Mouse (Mus musculus) heart, adult 2 months (tissue): ENCODE data around the gene Maea. TPM values are rescaled to one million over a fixed set of nuclear protein-coding genes. Genes with fewer than 3 reads are reported as not detected.
"Not testable (repeated sequence)": the region's sequence is repeated elsewhere in the genome, so short reads cannot be mapped to it uniquely, and the experiment has no call there.

ENCODE experiments used
- DNase-seq, 2 experiments: peaks; one replicate each; pipeline ENCODE4 v3.0.0; 2021
- H3K27ac ChIP-seq: fragments of 200-600 bp; 2 replicates; pipeline ENCODE4 v1.8.1; 2022
- H3K27me3 ChIP-seq: fragments of 200-500 bp; 2 replicates; pipeline ENCODE4 v1.6.1; 2012; ENCODE audit warnings: mild to moderate bottlenecking, low read length, inconsistent platforms, mixed read lengths; ENCODE audit not compliant: control insufficient read depth, insufficient read depth
- H3K36me3 ChIP-seq: fragments of 200-500 bp; 2 replicates; pipeline ENCODE4 v1.6.1; 2012; ENCODE audit warnings: low read length, inconsistent platforms; ENCODE audit not compliant: control insufficient read depth, insufficient read depth
- H3K4me1 ChIP-seq: fragments of 200-500 bp; 2 replicates; pipeline ENCODE4 v1.6.1; 2011; ENCODE audit warnings: low read length; ENCODE audit not compliant: control insufficient read depth, insufficient read depth
- H3K4me3 ChIP-seq: fragments of 200-600 bp; 2 replicates; pipeline ENCODE4 v1.8.1; 2022
- H3K79me2 ChIP-seq: fragments of 200-500 bp; replicated peaks from 2 replicates; pipeline ENCODE4 v1.6.1; 2012; ENCODE audit warnings: mild to moderate bottlenecking, inconsistent platforms, low read length, moderate library complexity, mixed read lengths; ENCODE audit not compliant: control insufficient read depth, insufficient read depth
- H3K9ac ChIP-seq: fragments of 200-500 bp; 2 replicates; pipeline ENCODE4 v1.6.1; 2012; ENCODE audit warnings: low read depth, mild to moderate bottlenecking, control low read depth, inconsistent platforms, low read length, mixed read lengths
- CTCF ChIP-seq: fragments of 200-600 bp; IDR thresholded peaks from 2 replicates; pipeline ENCODE4 v1.8.1; 2022; ENCODE audit warnings: antibody characterized with exemption, mild to moderate bottlenecking, moderate library complexity
- EP300 ChIP-seq: fragments of 200-500 bp; IDR thresholded peaks from 2 replicates; pipeline ENCODE4 v1.6.1; 2011; ENCODE audit warnings: low read depth, low read length, control low read depth; ENCODE audit not compliant: insufficient read depth
- POLR2A ChIP-seq: fragments of 200-500 bp; IDR thresholded peaks from 2 replicates; pipeline ENCODE4 v1.6.1; 2011; ENCODE audit warnings: mild to moderate bottlenecking, low read depth, low read length, control low read depth; ENCODE audit not compliant: insufficient read depth
- WGBS: fragments of 180-500 bp; shearing (Covaris S2); methylation state at CpG from one replicate; pipeline ENCODE4 v1.1.7; 2018; 5-methylcytosine and 5-hydroxymethylcytosine counted together
- intact Hi-C: fragments of 180-260 bp; cut with DNase I; formaldehyde crosslinking; loops from one replicate; pipeline ENCODE4 v1.15.1; 2025
- polyA plus RNA-seq: library from polyadenylated mRNA; depleted of rRNA; stranded (reverse); fragments of >200 nt; gene quantifications from 2 replicates; pipeline ENCODE4 v1.2.3, GENCODE M21; 2012
- total RNA-seq, 2 experiments: library from RNA; stranded (reverse); gene quantifications; 2 replicates each; pipeline ENCODE4 v1.2.3; 2021

Maea gene
- total and polyA plus RNA-seq, 3 experiments: 79.2 to 86.7 (median 81.7) TPM

DNA sequence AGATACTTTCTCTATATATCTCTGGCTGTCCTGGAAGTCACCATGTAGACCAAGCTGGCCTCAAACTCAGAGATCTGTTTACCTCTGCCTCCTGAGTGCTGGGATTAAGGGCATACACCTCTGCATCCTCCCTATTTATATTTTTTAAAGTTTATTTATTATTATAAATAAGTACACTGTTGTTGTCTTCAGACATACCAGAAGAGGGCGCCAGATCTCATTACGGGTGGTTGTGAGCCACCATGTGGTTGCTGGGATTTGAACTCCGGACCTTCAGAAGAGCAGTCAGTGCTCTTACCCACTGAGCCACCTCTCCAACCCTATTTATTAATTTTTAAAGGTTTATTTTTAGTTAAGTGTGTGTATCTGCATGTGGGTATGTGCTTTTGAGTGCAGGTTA lies 6.9 kb downstream of the Maea start:
- 73% methylated on average over 3 of the region's 3 CpGs for WGBS
- Histone ChIP-seq H3K36me3 (peaks cover 25% of the 10 kb centered on the region), H3K79me2 (peaks cover 25% of the 10 kb centered on the region), H3K4me1 (peaks cover 27% of the 10 kb centered on the region)
- H3K9ac ChIP-seq, H3K27ac ChIP-seq, H3K4me3 ChIP-seq, intact Hi-C loops, H3K27me3 ChIP-seq, DNase-seq: not testable (repeated sequence)
- TF ChIP-seq CTCF: peak; percentile 48

GRCm38 (mm10) chr5:33342821-33343220 lies 7.5 kb downstream of the Maea start:
- intact Hi-C loops: no loop called here
- no peak for DNase-seq
- peaks cover 25% of the 10 kb centered on the region for H3K36me3 ChIP-seq
- H3K27ac ChIP-seq: no peak overlapping the region
- TF ChIP-seq CTCF (no peak), POLR2A (no peak), EP300 (no peak)
- H3K4me3 ChIP-seq: no peak overlapping the region
- no peaks in the 10 kb centered on the region for H3K27me3 ChIP-seq
- peaks cover 29% of the 10 kb centered on the region for H3K79me2 ChIP-seq
- peaks cover 29% of the 10 kb centered on the region for H3K4me1 ChIP-seq
- no peak overlapping the region for H3K9ac ChIP-seq

DNA sequence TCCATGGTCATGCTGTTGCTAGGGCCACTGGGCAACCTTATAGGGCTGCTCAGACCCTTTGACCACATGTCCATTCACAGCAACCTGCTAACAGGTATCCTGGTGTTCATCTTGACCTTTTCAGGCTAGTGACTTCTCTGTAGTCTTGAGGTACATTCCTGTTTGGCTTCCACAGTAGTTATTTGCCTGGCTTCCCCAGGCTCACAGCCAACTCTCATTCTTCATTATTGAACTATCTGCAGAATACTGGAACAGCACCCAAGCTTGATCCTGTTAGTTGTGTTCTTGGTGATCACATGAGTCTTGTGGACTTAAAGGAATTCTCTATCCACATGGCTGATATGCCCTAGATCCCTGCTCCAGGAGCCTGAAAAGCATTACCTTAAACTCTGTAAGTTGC lies 8.3 kb downstream of the Maea start:
- H3K9ac ChIP-seq: no peak overlapping the region
- no peak overlapping the region for H3K4me3 ChIP-seq
- H3K36me3 ChIP-seq: peaks cover 25% of the 10 kb centered on the region
- peaks cover 28% of the 10 kb centered on the region for H3K79me2 ChIP-seq
- H3K27ac ChIP-seq: no peak overlapping the region
- no peak for DNase-seq
- intact Hi-C loops: no loop called here
- no peaks in the 10 kb centered on the region for H3K27me3 ChIP-seq
- H3K4me1 ChIP-seq: peaks cover 31% of the 10 kb centered on the region
- TF ChIP-seq EP300 (no peak), CTCF (no peak), POLR2A (no peak)

DNA sequence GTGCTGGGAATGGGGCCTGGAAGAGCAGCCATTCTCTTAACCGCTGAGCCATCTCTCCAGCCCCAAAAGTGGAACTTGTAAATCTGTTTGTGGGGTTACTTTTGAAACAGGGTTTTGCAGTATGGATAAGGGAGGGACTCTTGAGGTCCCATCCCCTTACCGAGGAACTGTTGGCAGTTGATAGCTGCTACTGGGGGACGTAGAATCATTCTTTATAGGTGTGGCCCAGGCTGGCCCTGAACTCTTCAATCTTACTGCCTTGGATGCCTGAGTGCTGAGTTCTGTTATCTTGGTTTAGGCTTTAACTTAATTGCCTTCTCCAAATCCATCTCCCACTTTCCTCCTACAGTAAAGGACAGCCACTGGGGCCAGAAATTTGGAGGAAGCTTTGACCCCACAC lies 8.8 kb downstream of the Maea start:
- peaks cover 26% of the 10 kb centered on the region for H3K79me2 ChIP-seq
- peaks cover 25% of the 10 kb centered on the region for H3K36me3 ChIP-seq
- intact Hi-C loops: no loop called here
- no peak for DNase-seq
- no peaks in the 10 kb centered on the region for H3K27me3 ChIP-seq
- 67% methylated on average over 3 of the region's 3 CpGs for WGBS
- H3K27ac ChIP-seq: no peak overlapping the region
- H3K4me3 ChIP-seq: no peak overlapping the region
- no peak for TF ChIP-seq POLR2A
- no peak for TF ChIP-seq CTCF
- TF ChIP-seq EP300: no peak
- no peak overlapping the region for H3K9ac ChIP-seq
- H3K4me1 ChIP-seq: peaks cover 31% of the 10 kb centered on the region

DNA sequence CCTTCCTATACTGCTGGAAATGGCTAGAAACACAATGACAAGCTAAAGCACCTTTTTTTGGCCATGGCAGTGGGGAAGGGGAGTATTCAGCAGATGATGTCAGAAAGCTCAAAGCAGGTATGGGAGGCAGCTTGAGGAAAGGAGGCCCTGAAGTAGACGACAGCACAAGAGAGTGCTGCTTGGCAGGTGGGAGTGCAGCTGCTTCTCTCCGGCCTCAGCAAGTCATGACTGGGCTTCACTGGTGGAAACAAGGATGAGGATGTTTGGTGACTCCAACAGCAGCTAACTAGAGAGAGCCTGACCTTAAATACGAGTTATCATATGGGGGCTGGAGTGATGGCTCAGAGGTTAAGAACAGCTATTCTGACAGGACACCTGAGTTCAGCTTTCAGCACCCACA lies 12.3 kb downstream of the Maea start:
- Histone ChIP-seq H3K79me2 (peaks cover 25% of the 10 kb centered on the region), H3K4me1 (peaks cover 31% of the 10 kb centered on the region), H3K4me3 (no peak overlapping the region), H3K27me3 (no peaks in the 10 kb centered on the region), H3K9ac (no peak overlapping the region), H3K27ac (no peak overlapping the region), H3K36me3 (peaks cover 30% of the 10 kb centered on the region)
- no peak for DNase-seq
- WGBS: 44% methylated on average over 3 of the region's 3 CpGs
- TF ChIP-seq EP300: no peak
- TF ChIP-seq CTCF: no peak
- no peak for TF ChIP-seq POLR2A
- intact Hi-C loops: no loop called here

DNA sequence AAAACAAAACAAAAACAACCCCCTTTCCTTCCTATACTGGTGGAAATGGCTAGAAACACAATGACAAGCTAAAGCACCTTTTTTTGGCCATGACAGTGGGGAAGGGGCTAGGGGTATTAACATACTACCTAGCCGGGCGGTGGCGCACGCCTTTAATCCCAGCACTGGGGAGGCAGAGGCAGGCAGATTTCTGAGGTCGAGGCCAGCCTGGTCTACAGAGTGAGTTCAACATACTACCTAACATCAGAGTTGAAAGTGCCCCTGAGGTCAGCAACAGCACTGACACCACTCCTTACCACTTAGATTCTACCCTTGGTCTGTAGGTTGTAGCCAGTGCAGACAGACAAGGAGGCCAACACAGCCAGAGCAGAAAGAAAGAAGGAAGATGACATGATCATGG lies 13.9 kb downstream of the Maea start:
- no peak for DNase-seq
- no peak overlapping the region for H3K9ac ChIP-seq
- H3K4me3 ChIP-seq: no peak overlapping the region
- WGBS: 94% methylated on average over 5 of the region's 5 CpGs
- peaks cover 28% of the 10 kb centered on the region for H3K4me1 ChIP-seq
- H3K36me3 ChIP-seq: peaks cover 20% of the 10 kb centered on the region
- peaks cover 27% of the 10 kb centered on the region for H3K79me2 ChIP-seq
- TF ChIP-seq POLR2A (no peak), EP300 (no peak), CTCF (no peak)
- intact Hi-C loops: no loop called here
- H3K27me3 ChIP-seq: no peaks in the 10 kb centered on the region
- H3K27ac ChIP-seq: no peak overlapping the region
